Mouse (Mus musculus) adrenal gland, adult (tissue): ENCODE measurements around the gene Gm44790.

Source experiments
- DNase-seq, 2 experiments: peaks; one replicate each; pipeline ENCODE4 v3.0.0; 2022 to 2023; ENCODE audit warnings: low spot score in 1 of 2; ENCODE audit not compliant: inconsistent age in 2 of 2

Gm44790 gene

GRCm38 (mm10) chr6:86403728-86404099, 22.7 kb upstream of the Gm44790 start:
- DNase-seq, result peak in 1 of 2 experiments; percentile 99

- DNase-seq, result peak; percentile 98 to 99
Observed at GRCm38 (mm10) chr6:86404100-86404861, 22.2 kb upstream of the Gm44790 start, which contains the start of gene Tia1. Gene Tia1 (plus strand): TSS chr6:86404219.

- peak in 1 of 2 experiments; percentile 74 for DNase-seq
Observed at GRCm38 (mm10) chr6:86404996-86405395, 21.5 kb upstream of the Gm44790 start.

- no peak for DNase-seq
Observed at GRCm38 (mm10) chr6:86406306-86406705, 20.2 kb upstream of the Gm44790 start.

- no peak for DNase-seq
Observed at GRCm38 (mm10) chr6:86418711-86419110, 7.7 kb upstream of the Gm44790 start.

GRCm38 (mm10) chr6:86419239-86419638, 7.2 kb upstream of the Gm44790 start:
- DNase-seq, result no peak

- no peak for DNase-seq
Observed at GRCm38 (mm10) chr6:86420491-86420890, 6.0 kb upstream of the Gm44790 start.

- no peak for DNase-seq
Observed at GRCm38 (mm10) chr6:86431531-86431930, 5.1 kb downstream of the Gm44790 start.

- no peak for DNase-seq
Observed at GRCm38 (mm10) chr6:86433696-86434095, 7.2 kb downstream of the Gm44790 start.

- DNase-seq, result peak in 1 of 2 experiments; percentile 68
Observed at GRCm38 (mm10) chr6:86437711-86438110, 11.3 kb downstream of the Gm44790 start.

GRCm38 (mm10) chr6:86438272-86439118, 12.0 kb downstream of the Gm44790 start, which contains the start of gene C87436:
Gene C87436 (plus strand): TSS chr6:86438374.
- DNase-seq, result peak; percentile 96 to 99

GRCm38 (mm10) chr6:86439119-86439496, 12.7 kb downstream of the Gm44790 start:
- DNase-seq, result no peak

GRCm38 (mm10) chr6:86439531-86439930, 13.1 kb downstream of the Gm44790 start:
- DNase-seq, result no peak

- no peak for DNase-seq
Observed at GRCm38 (mm10) chr6:86441571-86441970, 15.1 kb downstream of the Gm44790 start.

- no peak for DNase-seq
Observed at GRCm38 (mm10) chr6:86445551-86445950, 19.1 kb downstream of the Gm44790 start.

GRCm38 (mm10) chr6:86446927-86447568, 20.6 kb downstream of the Gm44790 start:
- DNase-seq, result no peak

- DNase-seq, result no peak
Observed at GRCm38 (mm10) chr6:86456727-86457126, 30.3 kb downstream of the Gm44790 start.

GRCm38 (mm10) chr6:86463079-86463478, 36.6 kb downstream of the Gm44790 start:
- no peak for DNase-seq

GRCm38 (mm10) chr6:86471317-86471716, 44.9 kb downstream of the Gm44790 start:
- no peak for DNase-seq

- no peak for DNase-seq
Observed at GRCm38 (mm10) chr6:86471760-86472099, 45.3 kb downstream of the Gm44790 start.

- peak; percentile 100 for DNase-seq
Observed at GRCm38 (mm10) chr6:86472100-86472955, 45.9 kb downstream of the Gm44790 start.
